Mouse (Mus musculus) forebrain, embryonic 12.5 days (tissue): Measurements from ENCODE around the gene Gm17416. TPM values are rescaled to one million over a fixed set of nuclear protein-coding genes. Genes with fewer than 3 reads are reported as not detected.

Source experiments
- ATAC-seq: fragments of 200-750 bp; cut with Nextera tagmentation; 2 replicates; pipeline ENCODE4 v1.8.0; 2017; ENCODE audit warnings: moderate TSS enrichment; ENCODE audit not compliant: low FRiP score
- H3K27ac ChIP-seq: fragments of 300-500 bp; sonication (generic); 2 replicates; pipeline ENCODE4 v1.5.1; 2016; ENCODE audit warnings: mild to moderate bottlenecking
- H3K27me3 ChIP-seq: fragments of 300-500 bp; sonication (generic); 2 replicates; pipeline ENCODE4 v1.6.1; 2016; ENCODE audit warnings: mild to moderate bottlenecking
- H3K36me3 ChIP-seq: fragments of 300-500 bp; sonication (generic); replicated peaks from 2 replicates; pipeline ENCODE4 v1.6.1; 2016; ENCODE audit warnings: mild to moderate bottlenecking
- H3K4me1 ChIP-seq: fragments of 300-500 bp; sonication (generic); 2 replicates; pipeline ENCODE4 v1.6.1; 2016
- H3K4me2 ChIP-seq: fragments of 300-500 bp; sonication (generic); 2 replicates; pipeline ENCODE4 v1.6.1; 2016; ENCODE audit warnings: mild to moderate bottlenecking, moderate library complexity
- H3K4me3 ChIP-seq: fragments of 300-500 bp; sonication (generic); replicated peaks from 2 replicates; pipeline ENCODE4 v1.5.1; 2016; ENCODE audit warnings: mild to moderate bottlenecking
- H3K9ac ChIP-seq: fragments of 300-500 bp; sonication (generic); 2 replicates; pipeline ENCODE4 v1.6.1; 2016; ENCODE audit warnings: mild to moderate bottlenecking
- H3K9me3 ChIP-seq: fragments of 300-500 bp; sonication (generic); 2 replicates; pipeline ENCODE4 v1.6.1; 2016
- WGBS: fragments of 180-500 bp; shearing (Covaris S2); methylation state at CpG from one replicate; pipeline ENCODE4 v1.1.7; 2016; 5-methylcytosine and 5-hydroxymethylcytosine counted together
- polyA plus RNA-seq: library from polyadenylated mRNA; unstranded; fragments of >200 nt; fragmentation: Nextera tagmentation; extraction: Ambion mirVana; gene quantifications from 2 replicates; pipeline ENCODE4 v1.2.1, GENCODE M21; 2016

The Gm17416 gene
- polyA plus RNA-seq, 1 experiment from 2014 or later = not detected

- no peaks in the 10 kb centered on the region for H3K4me1 ChIP-seq
- WGBS = 91% methylated on average over 8 of the region's 8 CpGs
- no peak overlapping the region for H3K4me3 ChIP-seq
Observed at GRCm38 (mm10) chr2:152573484-152573883, 4.3 kb downstream of the Gm17416 start.

DNA sequence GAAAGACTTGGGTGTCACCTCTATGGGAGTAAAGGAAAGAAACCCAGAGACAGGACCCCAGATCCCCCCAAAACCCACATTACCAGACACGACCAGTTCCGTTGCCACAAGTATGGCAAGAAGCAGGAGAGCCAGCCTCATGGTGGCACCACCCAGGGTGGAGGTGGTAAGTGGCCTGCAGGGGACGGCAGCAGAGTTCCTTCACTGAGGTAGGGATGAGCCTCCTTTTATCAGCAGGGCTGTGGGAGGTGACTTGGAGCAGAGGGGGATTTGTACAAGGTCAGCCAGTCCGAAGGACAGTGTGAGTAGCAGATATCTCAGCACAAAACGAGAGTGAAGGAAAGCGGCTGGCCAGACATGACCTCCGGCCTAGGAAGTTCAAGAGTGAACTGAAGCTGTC, 11.0 kb downstream of the Gm17416 start, which contains the start of gene Defb19:
Gene Defb19, minus strand, starts transcription at position 206 of the 400 bp plus-strand sequence.
- H3K4me2 ChIP-seq = no peak within 1 kb of the TSS
- H3K4me3 ChIP-seq = no peak within 1 kb of the TSS
- no peak within 1 kb of the TSS for H3K9ac ChIP-seq
- no peaks in the 10 kb centered on the region for H3K27me3 ChIP-seq
- ATAC-seq = no peak
- 70% methylated on average over 7 of the region's 7 CpGs for WGBS
- H3K27ac ChIP-seq = no peak within 1 kb of the TSS
- H3K4me1 ChIP-seq = no peaks in the 10 kb centered on the region
- H3K36me3 ChIP-seq = no peaks in the 10 kb centered on the region
- no peaks in the 10 kb centered on the region for H3K9me3 ChIP-seq

More at GRCm38 (mm10) chr2:152573484-152573883, 4.3 kb downstream of the Gm17416 start:
- Histone ChIP-seq H3K36me3 (no peaks in the 10 kb centered on the region), H3K9ac (no peak overlapping the region), H3K27me3 (no peaks in the 10 kb centered on the region), H3K9me3 (no peaks in the 10 kb centered on the region), H3K27ac (no peak overlapping the region), H3K4me2 (no peak overlapping the region)
- ATAC-seq = no peak

DNA sequence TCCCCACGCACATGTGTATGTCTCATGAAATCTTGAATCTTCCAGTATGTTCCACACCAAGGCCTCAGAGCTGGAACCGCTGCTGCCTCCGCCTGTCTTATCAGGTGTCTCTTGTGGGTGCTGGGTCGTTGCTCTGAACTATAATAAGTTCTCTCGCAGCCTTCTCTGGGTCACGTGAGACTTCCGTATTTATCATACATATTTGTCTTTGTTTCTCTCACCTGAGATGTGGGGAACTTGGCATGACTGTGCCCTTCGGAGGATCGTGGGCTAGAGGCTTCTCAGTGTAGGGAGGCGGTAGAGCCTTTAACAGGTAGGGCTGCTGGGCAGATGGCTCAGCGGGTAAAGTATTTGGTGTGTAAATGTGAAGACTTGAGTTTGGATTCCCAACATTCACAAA, 11.5 kb downstream of the Gm17416 start:
- WGBS = 88% methylated on average over 11 of the region's 11 CpGs
- H3K27ac ChIP-seq = no peak overlapping the region
- H3K9me3 ChIP-seq = no peaks in the 10 kb centered on the region
- no peak overlapping the region for H3K4me2 ChIP-seq
- H3K36me3 ChIP-seq = no peaks in the 10 kb centered on the region
- ATAC-seq = no peak
- H3K4me1 ChIP-seq = no peaks in the 10 kb centered on the region
- H3K27me3 ChIP-seq = no peaks in the 10 kb centered on the region
- H3K9ac ChIP-seq = no peak overlapping the region
- H3K4me3 ChIP-seq = no peak overlapping the region

DNA sequence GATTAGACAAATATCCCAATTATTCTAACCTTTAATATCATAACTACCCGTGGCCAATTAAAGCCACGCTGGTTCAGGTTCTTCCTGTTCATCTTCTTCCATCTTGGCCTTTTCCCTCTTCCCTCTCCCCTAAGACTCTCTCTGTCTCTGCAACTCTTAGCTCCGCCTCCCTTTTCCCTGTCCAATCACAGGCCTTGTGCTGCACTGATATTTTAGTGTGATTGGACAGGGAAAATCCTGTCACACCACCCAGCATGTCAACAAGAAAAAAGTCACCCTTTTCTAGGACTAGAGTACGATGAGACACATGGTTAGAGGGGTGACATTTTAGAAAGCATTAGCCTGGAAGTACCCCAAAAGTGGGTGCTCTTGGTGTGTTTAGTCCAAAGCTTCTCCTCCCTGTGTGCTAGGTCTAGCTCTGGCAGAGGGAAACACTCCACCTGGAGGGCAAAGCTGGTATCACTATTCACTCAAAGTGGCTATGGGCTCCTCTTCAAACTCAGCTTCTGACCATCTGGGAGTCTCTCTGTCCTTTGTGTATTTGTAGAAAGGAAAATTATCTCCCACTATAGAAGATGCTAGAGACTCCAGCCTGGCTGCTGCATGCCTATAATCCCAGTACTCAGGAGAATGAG, 17.9 kb downstream of the Gm17416 start:
- Histone ChIP-seq H3K9ac (no peak overlapping the region), H3K4me2 (no peak overlapping the region), H3K4me3 (no peak overlapping the region), H3K27me3 (no peaks in the 10 kb centered on the region), H3K27ac (no peak overlapping the region), H3K4me1 (peaks cover 7% of the 10 kb centered on the region; the same call in 1 of the 2 replicates), H3K36me3 (no peaks in the 10 kb centered on the region), H3K9me3 (no peaks in the 10 kb centered on the region)
- no peak for ATAC-seq
- 81% methylated on average over 4 of the region's 4 CpGs for WGBS

DNA sequence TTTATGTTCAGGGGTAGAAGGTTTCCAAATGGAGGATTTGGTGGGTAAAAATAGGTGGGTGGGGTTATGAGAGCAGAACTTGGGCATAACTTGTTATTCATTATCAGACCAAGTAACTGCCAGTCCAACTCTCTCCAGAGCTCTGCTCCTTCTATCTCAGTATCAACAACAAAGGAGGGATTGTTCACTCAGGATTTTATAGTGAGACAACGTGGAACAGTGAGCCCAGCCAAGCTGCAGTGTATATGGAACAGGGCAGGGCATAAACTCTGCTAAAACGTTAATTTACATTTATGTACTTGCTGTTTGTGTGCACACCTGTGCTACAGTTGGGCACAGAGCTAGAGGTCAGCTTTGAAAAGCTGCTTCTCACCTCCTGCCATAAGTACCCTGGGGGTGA, 19.3 kb downstream of the Gm17416 start:
- H3K36me3 ChIP-seq = no peaks in the 10 kb centered on the region
- H3K9ac ChIP-seq = no peak overlapping the region
- no peak overlapping the region for H3K27ac ChIP-seq
- H3K4me1 ChIP-seq = peaks cover 7% of the 10 kb centered on the region; the same call in 1 of the 2 replicates
- H3K4me3 ChIP-seq = no peak overlapping the region
- H3K4me2 ChIP-seq = no peak overlapping the region
- ATAC-seq = no peak
- 39% methylated on average over 2 of the region's 2 CpGs for WGBS
- H3K27me3 ChIP-seq = no peaks in the 10 kb centered on the region
- H3K9me3 ChIP-seq = no peaks in the 10 kb centered on the region

- ATAC-seq = no peak
- Histone ChIP-seq H3K4me2 (no peak overlapping the region), H3K27ac (no peak overlapping the region), H3K9me3 (no peaks in the 10 kb centered on the region), H3K4me3 (no peak overlapping the region), H3K9ac (no peak overlapping the region), H3K27me3 (no peaks in the 10 kb centered on the region), H3K4me1 (peaks cover 7% of the 10 kb centered on the region; the same call in 1 of the 2 replicates), H3K36me3 (no peaks in the 10 kb centered on the region)
- WGBS = 33% methylated on average over 6 of the region's 6 CpGs
Observed at GRCm38 (mm10) chr2:152589021-152589420, 19.9 kb downstream of the Gm17416 start.

- 68% methylated on average over 7 of the region's 7 CpGs for WGBS
- H3K27ac ChIP-seq = no peak within 1 kb of the TSS
- no peak within 1 kb of the TSS for H3K4me3 ChIP-seq
- H3K36me3 ChIP-seq = no peaks in the 10 kb centered on the region
- no peak within 1 kb of the TSS for H3K9ac ChIP-seq
- no peak within 1 kb of the TSS for H3K4me2 ChIP-seq
- ATAC-seq = no peak
- no peaks in the 10 kb centered on the region for H3K9me3 ChIP-seq
- no peaks in the 10 kb centered on the region for H3K27me3 ChIP-seq
- H3K4me1 ChIP-seq = no peaks in the 10 kb centered on the region
Observed at GRCm38 (mm10) chr2:152599299-152599698, 30.2 kb downstream of the Gm17416 start, which contains the start of gene Defb45. Gene Defb45, minus strand, starts transcription at chr2:152599399.

- 92% methylated on average over 6 of the region's 6 CpGs for WGBS
- H3K4me2 ChIP-seq = no peak overlapping the region
- no peak overlapping the region for H3K4me3 ChIP-seq
- no peaks in the 10 kb centered on the region for H3K9me3 ChIP-seq
- H3K27me3 ChIP-seq = no peaks in the 10 kb centered on the region
- no peaks in the 10 kb centered on the region for H3K4me1 ChIP-seq
- no peak overlapping the region for H3K27ac ChIP-seq
- no peak for ATAC-seq
- H3K36me3 ChIP-seq = no peaks in the 10 kb centered on the region
- no peak overlapping the region for H3K9ac ChIP-seq
Observed at GRCm38 (mm10) chr2:152600076-152600475, 30.9 kb downstream of the Gm17416 start.

GRCm38 (mm10) chr2:152601275-152601960, 32.3 kb downstream of the Gm17416 start:
- H3K27ac ChIP-seq = no peak overlapping the region
- no peak overlapping the region for H3K9ac ChIP-seq
- WGBS = 76% methylated on average over 4 of the region's 4 CpGs

DNA sequence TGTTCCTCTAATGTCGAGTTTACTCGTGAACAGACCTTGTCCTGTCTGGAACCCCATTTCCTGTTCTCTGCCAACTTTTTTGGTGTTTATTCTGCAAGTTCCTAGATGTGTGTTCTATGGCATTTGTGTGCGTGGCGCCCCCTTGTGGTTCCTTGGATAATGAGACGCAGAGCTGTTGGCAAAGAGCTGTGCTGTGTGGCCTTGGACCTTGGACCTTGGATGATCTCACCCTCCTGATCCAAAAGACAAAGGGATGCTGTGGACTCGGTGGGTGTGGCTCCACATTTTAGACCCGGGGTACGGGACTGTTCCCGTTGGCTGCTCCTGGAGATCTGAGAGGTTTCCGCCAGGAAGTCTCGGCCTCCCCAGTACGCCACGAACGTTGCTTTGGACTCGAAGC, 34.9 kb downstream of the Gm17416 start, which contains the start of gene Defb36:
Gene Defb36, plus strand, starts transcription at position 271 of the 400 bp plus-strand sequence.
- 84% methylated on average over 15 of the region's 15 CpGs for WGBS
- no peak within 1 kb of the TSS for H3K9ac ChIP-seq
- H3K27ac ChIP-seq = no peak within 1 kb of the TSS
- no peaks in the 10 kb centered on the region for H3K9me3 ChIP-seq
- H3K4me2 ChIP-seq = no peak within 1 kb of the TSS
- H3K4me3 ChIP-seq = no peak within 1 kb of the TSS
- H3K4me1 ChIP-seq = no peaks in the 10 kb centered on the region
- H3K27me3 ChIP-seq = no peaks in the 10 kb centered on the region
- no peaks in the 10 kb centered on the region for H3K36me3 ChIP-seq
- no peak for ATAC-seq

More at GRCm38 (mm10) chr2:152601275-152601960, 32.3 kb downstream of the Gm17416 start:
- no peak for ATAC-seq
- H3K9me3 ChIP-seq = no peaks in the 10 kb centered on the region
- H3K36me3 ChIP-seq = no peaks in the 10 kb centered on the region
- no peaks in the 10 kb centered on the region for H3K27me3 ChIP-seq
- no peak overlapping the region for H3K4me2 ChIP-seq
- H3K4me3 ChIP-seq = no peak overlapping the region
- no peaks in the 10 kb centered on the region for H3K4me1 ChIP-seq

GRCm38 (mm10) chr2:152607746-152608145, 38.6 kb downstream of the Gm17416 start:
- 77% methylated on average over 6 of the region's 6 CpGs for WGBS
- H3K36me3 ChIP-seq = no peaks in the 10 kb centered on the region
- no peaks in the 10 kb centered on the region for H3K4me1 ChIP-seq
- no peak overlapping the region for H3K4me2 ChIP-seq
- no peak for ATAC-seq
- no peak overlapping the region for H3K4me3 ChIP-seq
- H3K27me3 ChIP-seq = no peaks in the 10 kb centered on the region
- H3K27ac ChIP-seq = no peak overlapping the region
- no peak overlapping the region for H3K9ac ChIP-seq
- H3K9me3 ChIP-seq = no peaks in the 10 kb centered on the region

- no peaks in the 10 kb centered on the region for H3K27me3 ChIP-seq
- no peaks in the 10 kb centered on the region for H3K9me3 ChIP-seq
- H3K4me2 ChIP-seq = no peak overlapping the region
- no peak overlapping the region for H3K27ac ChIP-seq
- H3K4me1 ChIP-seq = no peaks in the 10 kb centered on the region
- H3K9ac ChIP-seq = no peak overlapping the region
- 95% methylated on average over 1 of the region's 1 CpGs for WGBS
- no peak for ATAC-seq
- no peak overlapping the region for H3K4me3 ChIP-seq
- no peaks in the 10 kb centered on the region for H3K36me3 ChIP-seq
Observed at GRCm38 (mm10) chr2:152608719-152609118, 39.6 kb downstream of the Gm17416 start.

DNA sequence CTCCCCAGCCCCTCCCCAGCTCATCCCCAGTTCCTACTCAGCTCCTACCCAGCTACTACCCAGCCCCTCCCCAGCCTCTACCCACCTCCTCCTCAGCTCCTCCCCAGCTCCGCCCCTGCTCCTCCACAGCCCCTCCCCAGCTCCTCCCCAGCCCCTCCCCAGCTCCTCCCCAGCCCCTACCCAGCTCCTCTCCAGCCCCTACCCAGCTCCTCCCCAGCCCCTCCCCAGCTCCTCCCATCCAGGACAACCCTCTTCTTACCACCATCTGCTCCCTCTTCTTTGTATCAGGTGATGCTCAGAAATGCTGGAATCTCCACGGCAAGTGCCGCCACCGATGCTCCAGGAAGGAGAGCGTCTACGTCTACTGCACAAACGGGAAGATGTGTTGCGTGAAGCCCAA, 43.1 kb downstream of the Gm17416 start:
- Histone ChIP-seq H3K36me3 (no peaks in the 10 kb centered on the region), H3K27me3 (no peaks in the 10 kb centered on the region), H3K27ac (no peak overlapping the region), H3K9me3 (no peaks in the 10 kb centered on the region), H3K4me1 (no peaks in the 10 kb centered on the region), H3K4me3 (no peak overlapping the region), H3K4me2 (no peak overlapping the region), H3K9ac (no peak overlapping the region)
- WGBS = 37% methylated on average over 8 of the region's 8 CpGs
- no peak for ATAC-seq
